Comparison of ENCODE assay signal across 44 mouse cellular contexts in the genomic region with DNA sequence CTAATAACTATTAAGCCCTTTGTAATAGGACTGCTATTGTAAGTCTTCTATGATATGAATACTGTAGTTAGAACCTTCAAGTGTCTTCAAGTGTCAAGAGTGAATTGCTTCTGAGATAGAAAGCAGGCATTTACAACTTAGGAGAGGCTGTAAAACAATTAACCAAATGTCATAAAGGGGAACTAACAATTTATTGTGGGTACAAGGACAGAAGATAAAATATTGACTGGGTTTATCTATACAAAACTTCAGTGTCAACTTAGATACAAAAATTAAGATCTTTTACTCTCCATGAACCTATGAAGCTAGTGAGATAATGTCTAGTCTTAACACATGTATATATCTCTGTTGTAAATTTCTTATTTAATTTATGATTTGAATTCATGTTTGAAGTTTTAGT. TPM values are rescaled to one million over a fixed set of nuclear protein-coding genes. Genes with fewer than 3 reads are reported as not detected.
"Had no signal": no experiment of that assay in that cellular context is flagged by ENCODE, and none has a peak within 500 bp of the region (broad histone marks: within the 10 kb centered on the region; RNA-seq: fewer than 3 reads in every experiment).

No protein-coding gene starts in this region.

- H3K4me3 ChIP-seq: heart, embryonic 12.5 days; heart, embryonic 13.5 days; heart, embryonic 15.5 days; hindbrain, embryonic 10.5 days; hindbrain, embryonic 12.5 days; hindbrain, embryonic 13.5 days; hindbrain, embryonic 15.5 days; intestine, embryonic 15.5 days; kidney, embryonic 15.5 days; layer of hippocampus, adult 2 months; left cerebral cortex, adult 2 months had no signal

- H3K27ac ChIP-seq: heart, embryonic 13.5 days; heart, embryonic 15.5 days; hindbrain, embryonic 10.5 days; hindbrain, embryonic 12.5 days; hindbrain, embryonic 13.5 days; hindbrain, embryonic 14.5 days; hindbrain, embryonic 15.5 days; hindbrain, postnatal 0 days; intestine, embryonic 15.5 days; kidney, embryonic 15.5 days; kidney, postnatal 0 days; layer of hippocampus, adult 2 months; left cerebral cortex, adult 2 months had no signal

- H3K9ac ChIP-seq: heart, embryonic 12.5 days; heart, embryonic 13.5 days; heart, embryonic 15.5 days; hindbrain, embryonic 12.5 days; hindbrain, embryonic 13.5 days; hindbrain, embryonic 14.5 days; hindbrain, embryonic 15.5 days; intestine, embryonic 15.5 days; kidney, embryonic 15.5 days had no signal

- H3K9me3 ChIP-seq: heart, embryonic 12.5 days; heart, embryonic 13.5 days; heart, embryonic 15.5 days; hindbrain, embryonic 10.5 days; hindbrain, embryonic 12.5 days; hindbrain, embryonic 13.5 days; hindbrain, embryonic 15.5 days; intestine, embryonic 15.5 days; kidney, embryonic 15.5 days had no signal

- DNase-seq: heart, postnatal 10 days; heart, postnatal 14 days; heart, postnatal 36 days; heart, postnatal 4 days; kidney, adult 11 months; kidney, adult 18-20 months; kidney, adult 2 months; kidney, adult 8-10 months; kidney, adult 9 months; kidney, postnatal 10 days; kidney, postnatal 14 days; kidney, postnatal 25 days; kidney, postnatal 36 days; kidney, postnatal 4 days; layer of hippocampus, adult 9-11 months; layer of hippocampus, postnatal 36 days had no signal

- H3K27me3 ChIP-seq: heart, embryonic 12.5 days; heart, embryonic 13.5 days; heart, embryonic 15.5 days; hindbrain, embryonic 12.5 days; hindbrain, embryonic 13.5 days; hindbrain, embryonic 15.5 days; intestine, embryonic 15.5 days; kidney, embryonic 15.5 days had no signal

- H3K4me1 ChIP-seq: heart, embryonic 12.5 days; heart, embryonic 13.5 days; heart, embryonic 15.5 days; hindbrain, embryonic 10.5 days; hindbrain, embryonic 12.5 days; hindbrain, embryonic 13.5 days; hindbrain, embryonic 15.5 days; intestine, embryonic 15.5 days; kidney, embryonic 15.5 days had no signal

RNA-seq across cellular contexts. Expression of a gene that starts 36.0 kb away (rescaled TPM):
- total RNA-seq: heart, postnatal 10 days; heart, postnatal 14 days; heart, postnatal 36 days; hematopoietic stem cell, adult 5-6 weeks; hindbrain, postnatal 0 days; layer of hippocampus, adult 18-20 months; layer of hippocampus, postnatal 25 days; layer of hippocampus, postnatal 36 days; left cerebral cortex, adult 18-20 months; left cerebral cortex, adult 2 months; left cerebral cortex, adult 8-10 months had no signal
- polyA plus RNA-seq: heart, embryonic 11.5 days; heart, embryonic 12.5 days; heart, embryonic 14.5 days; heart, embryonic 15.5 days; heart, embryonic 16.5 days; inflammation-experienced regulatory T-cells, adult 6 months; intestine, embryonic 14.5 days; intestine, embryonic 15.5 days; intestine, embryonic 16.5 days; kidney, adult 2 months; kidney, embryonic 14.5 days; kidney, embryonic 16.5 days; large intestine, adult 2 months had no signal
